Mouse (Mus musculus): ENCODE results near the gene Pdik1l. TPM values are rescaled to one million over a fixed set of nuclear protein-coding genes. Genes with fewer than 3 reads are reported as not detected.
A peak's percentile ranks its signal among the peaks of the same experiment; 100 is the strongest.
"Not testable (repeated sequence)": the region's sequence is repeated elsewhere in the genome, so short reads cannot be mapped to it uniquely, and the experiment has no call there.

The Pdik1l gene
- polyA plus RNA-seq, 1 experiment from 2014 or later = 17.6 TPM

- Histone ChIP-seq H3K4me2 (replicated peaks) (no peak overlapping the region), H3K9ac (no peak overlapping the region), H3K27me3 (no peaks in the 10 kb centered on the region), H3K4me3 (replicated peaks) (no peak overlapping the region), H3K36me3 (peaks cover 36% of the 10 kb centered on the region), H3K27ac (replicated peaks) (no peak overlapping the region), H3K9me3 (replicated peaks) (no peaks in the 10 kb centered on the region), H3K4me1 (peaks cover 22% of the 10 kb centered on the region)
- ATAC-seq (ENCODE audit: insufficient number of reproducible peaks, low FRiP score, low TSS enrichment, low read depth) = no peak
- WGBS = 87% methylated on average over 2 of the region's 2 CpGs
Measured at GRCm38 (mm10) chr4:134284942-134285341, 2.8 kb downstream of the Pdik1l start.

GRCm38 (mm10) chr4:134273417-134274345 is 14.0 kb downstream of the Pdik1l start:
- 4% methylated on average over 14 of the region's 14 CpGs for WGBS
- Histone ChIP-seq H3K4me3 (replicated peaks) (peak overlapping the region; percentile 26), H3K9me3 (replicated peaks) (no peaks in the 10 kb centered on the region), H3K27me3 (no peaks in the 10 kb centered on the region), H3K27ac (replicated peaks) (peak overlapping the region; percentile 14), H3K9ac (no peak overlapping the region), H3K36me3 (peaks cover 19% of the 10 kb centered on the region), H3K4me1 (peaks cover 6% of the 10 kb centered on the region; the same call in 1 of the 2 replicates), H3K4me2 (replicated peaks) (peak overlapping the region; percentile 42)
- ATAC-seq (ENCODE audit: insufficient number of reproducible peaks, low FRiP score, low TSS enrichment, low read depth) = 0 out of 2 replicates have a peak, but pooled peaks have one; percentile 39

DNA sequence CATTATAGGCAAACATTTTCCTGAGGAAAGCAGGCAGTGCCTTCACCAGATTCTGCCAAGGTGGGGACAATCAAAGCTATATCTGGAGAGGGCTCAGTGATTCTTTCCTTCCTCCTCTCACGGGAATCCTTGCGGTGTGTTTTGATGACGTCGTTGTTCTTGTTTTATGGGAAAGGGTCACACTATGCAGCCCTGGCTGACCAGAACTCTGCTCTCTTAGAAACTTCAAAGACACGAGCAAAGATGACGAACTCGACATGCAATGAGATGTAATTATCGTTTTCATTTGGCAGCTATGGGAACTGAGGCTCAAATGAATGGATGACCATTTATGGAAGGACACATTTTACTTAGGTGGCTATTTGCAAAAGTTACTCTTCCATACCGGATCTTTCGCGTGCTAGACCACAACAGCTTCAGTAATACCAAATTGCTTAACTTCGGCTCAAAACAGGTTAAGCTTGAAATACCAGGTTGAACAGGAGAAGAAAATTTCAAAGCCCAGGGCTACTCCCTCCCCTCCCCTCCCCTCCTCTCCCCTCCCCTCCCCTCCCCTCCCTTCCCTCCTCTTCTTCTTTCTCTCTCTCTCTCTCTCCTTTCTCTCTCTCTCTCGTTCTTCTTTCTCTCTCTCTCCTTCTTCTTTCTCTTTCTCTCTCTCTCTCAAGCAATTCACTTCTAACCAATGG is 14.8 kb downstream of the Pdik1l start:
- WGBS = 20% methylated on average over 12 of the region's 13 CpGs

DNA sequence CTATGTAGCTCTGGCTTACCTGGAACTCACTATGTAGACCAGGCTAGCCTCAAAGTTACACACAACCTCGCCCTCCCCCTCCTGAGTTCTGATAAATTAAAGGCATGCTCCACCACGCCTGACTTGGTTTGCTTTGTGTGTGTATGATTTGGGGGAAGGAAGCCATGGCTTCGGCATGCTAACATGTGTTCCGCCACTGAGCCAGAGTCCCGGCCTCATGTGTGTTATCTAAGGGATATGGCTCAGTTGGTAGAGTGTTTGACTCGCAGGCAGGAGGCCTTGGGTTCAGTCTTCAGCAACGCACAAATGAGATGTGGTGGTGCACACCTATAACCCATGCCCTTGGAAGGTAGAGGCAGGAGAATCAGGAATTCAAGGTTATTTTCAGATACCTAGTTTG is 15.7 kb downstream of the Pdik1l start:
- Histone ChIP-seq H3K27ac (replicated peaks) (no peak overlapping the region), H3K4me3 (replicated peaks) (no peak overlapping the region), H3K27me3 (no peaks in the 10 kb centered on the region), H3K4me1 (peaks cover 6% of the 10 kb centered on the region; the same call in 1 of the 2 replicates), H3K4me2 (replicated peaks) (no peak overlapping the region), H3K9me3 (replicated peaks) (no peaks in the 10 kb centered on the region), H3K9ac (no peak overlapping the region), H3K36me3 (peaks cover 5% of the 10 kb centered on the region)
- no peak for ATAC-seq (ENCODE audit: insufficient number of reproducible peaks, low FRiP score, low TSS enrichment, low read depth)
- 82% methylated on average over 7 of the region's 7 CpGs for WGBS

More for the DNA sequence above, 14.8 kb downstream of the Pdik1l start:
- Histone ChIP-seq H3K27ac (replicated peaks) (no peak overlapping the region), H3K9me3 (replicated peaks) (no peaks in the 10 kb centered on the region), H3K4me1 (peaks cover 6% of the 10 kb centered on the region; the same call in 1 of the 2 replicates), H3K27me3 (no peaks in the 10 kb centered on the region), H3K4me2 (replicated peaks) (peak overlapping the region; percentile 42), H3K36me3 (peaks cover 13% of the 10 kb centered on the region), H3K9ac (0 out of 2 replicates have a peak overlapping the region, but pooled peaks have one; percentile 3), H3K4me3 (replicated peaks) (peak overlapping the region; percentile 26)
- ATAC-seq (ENCODE audit: insufficient number of reproducible peaks, low FRiP score, low TSS enrichment, low read depth) = no peak

- not testable (repeated sequence) for H3K9ac ChIP-seq; H3K27me3 ChIP-seq; H3K4me2 ChIP-seq (replicated peaks); H3K36me3 ChIP-seq; H3K9me3 ChIP-seq (replicated peaks); H3K4me3 ChIP-seq (replicated peaks); H3K4me1 ChIP-seq; ATAC-seq (ENCODE audit: insufficient number of reproducible peaks, low FRiP score, low TSS enrichment, low read depth); H3K27ac ChIP-seq (replicated peaks)
Measured at GRCm38 (mm10) chr4:134269622-134270021, 18.1 kb downstream of the Pdik1l start.

DNA sequence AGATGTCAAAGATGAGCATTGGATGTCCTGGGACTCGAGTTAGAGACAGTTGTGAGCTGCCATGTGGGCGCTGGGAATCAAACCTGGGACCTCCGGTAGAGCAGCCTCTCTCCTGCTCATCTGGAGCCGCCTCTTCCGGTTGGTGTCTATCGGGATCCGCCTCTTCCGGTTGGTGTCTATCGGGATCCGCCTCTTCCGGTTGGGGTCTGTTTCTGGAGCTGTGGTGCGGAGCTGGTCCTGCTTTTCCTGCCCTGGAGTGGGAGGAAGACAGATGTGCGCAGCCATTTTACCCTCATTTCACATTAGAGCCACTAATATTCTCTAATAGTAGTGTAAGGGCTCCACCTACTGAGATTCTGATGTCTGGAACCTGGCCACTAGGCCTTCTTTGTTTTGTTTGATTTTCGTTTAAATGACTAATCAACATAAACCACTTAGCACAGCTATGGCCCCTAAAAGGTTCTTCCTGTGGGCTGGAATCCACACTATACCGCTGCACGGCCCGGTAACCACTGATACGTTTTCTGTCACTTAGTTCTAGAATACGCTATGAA is 19.5 kb downstream of the Pdik1l start:
- no peaks in the 10 kb centered on the region for H3K9me3 ChIP-seq (replicated peaks)
- H3K4me1 ChIP-seq = peaks cover 6% of the 10 kb centered on the region; the same call in 1 of the 2 replicates
- no peak overlapping the region for H3K9ac ChIP-seq
- H3K27ac ChIP-seq (replicated peaks) = no peak overlapping the region
- no peaks in the 10 kb centered on the region for H3K36me3 ChIP-seq
- H3K27me3 ChIP-seq = no peaks in the 10 kb centered on the region
- no peak for ATAC-seq (ENCODE audit: insufficient number of reproducible peaks, low FRiP score, low TSS enrichment, low read depth)
- H3K4me2 ChIP-seq (replicated peaks) = no peak overlapping the region
- H3K4me3 ChIP-seq (replicated peaks) = no peak overlapping the region
- 85% methylated on average over 19 of the region's 19 CpGs for WGBS

GRCm38 (mm10) chr4:134265860-134266585 is 21.7 kb downstream of the Pdik1l start:
- Histone ChIP-seq H3K9me3 (replicated peaks) (no peaks in the 10 kb centered on the region), H3K36me3 (no peaks in the 10 kb centered on the region), H3K4me3 (replicated peaks) (no peak overlapping the region), H3K4me1 (no peaks in the 10 kb centered on the region), H3K27me3 (no peaks in the 10 kb centered on the region), H3K27ac (replicated peaks) (no peak overlapping the region), H3K4me2 (replicated peaks) (no peak overlapping the region), H3K9ac (no peak overlapping the region)
- ATAC-seq (ENCODE audit: insufficient number of reproducible peaks, low FRiP score, low TSS enrichment, low read depth) = no peak
- WGBS = 47% methylated on average over 9 of the region's 9 CpGs

DNA sequence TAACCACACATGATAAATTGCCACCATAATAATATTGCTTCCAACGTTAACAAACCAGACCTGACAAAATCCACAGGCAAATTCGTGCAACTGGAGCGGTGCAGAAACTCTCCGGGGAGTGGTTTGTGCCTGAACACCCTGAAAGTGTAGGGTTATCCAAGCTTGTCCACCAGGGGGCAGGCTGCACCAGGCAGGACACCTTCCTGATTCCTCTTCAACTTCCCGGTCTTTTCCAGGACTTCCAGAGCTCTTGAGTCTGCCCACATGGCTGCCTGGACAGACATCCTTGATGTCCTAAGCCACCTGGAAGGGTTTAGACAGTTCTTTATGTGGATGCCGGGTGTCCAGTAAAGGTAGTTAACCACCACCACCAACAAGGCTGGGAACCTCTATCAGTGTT is 24.5 kb downstream of the Pdik1l start:
- H3K9me3 ChIP-seq (replicated peaks) = no peaks in the 10 kb centered on the region
- no peak overlapping the region for H3K9ac ChIP-seq
- H3K4me1 ChIP-seq = no peaks in the 10 kb centered on the region
- H3K36me3 ChIP-seq = no peaks in the 10 kb centered on the region
- no peak overlapping the region for H3K4me2 ChIP-seq (replicated peaks)
- H3K27me3 ChIP-seq = no peaks in the 10 kb centered on the region
- H3K27ac ChIP-seq (replicated peaks) = no peak overlapping the region
- WGBS = 30% methylated on average over 6 of the region's 6 CpGs
- ATAC-seq (ENCODE audit: insufficient number of reproducible peaks, low FRiP score, low TSS enrichment, low read depth) = no peak
- no peak overlapping the region for H3K4me3 ChIP-seq (replicated peaks)

DNA sequence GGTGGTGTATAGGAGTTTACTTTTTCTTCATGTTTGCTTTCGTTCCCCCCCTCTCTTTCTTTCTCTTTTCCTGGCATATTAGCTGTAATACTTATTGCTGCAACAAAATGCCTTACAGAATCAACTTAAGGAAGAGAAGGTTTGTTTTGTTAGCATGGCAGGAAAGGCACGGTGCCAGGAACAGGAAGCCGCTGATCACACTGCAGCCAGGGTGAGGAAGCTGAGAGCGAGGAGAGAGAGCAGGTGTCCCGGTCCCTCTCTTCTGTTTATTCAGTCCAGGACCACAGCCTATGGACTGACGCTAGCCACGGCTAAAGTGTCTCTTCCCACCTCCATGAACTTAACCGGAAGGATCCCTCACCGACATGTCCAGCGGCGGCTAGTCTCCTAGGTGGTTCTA is 29.3 kb downstream of the Pdik1l start:
- 58% methylated on average over 11 of the region's 11 CpGs for WGBS
- no peak for ATAC-seq (ENCODE audit: insufficient number of reproducible peaks, low FRiP score, low TSS enrichment, low read depth)
- Histone ChIP-seq H3K9ac (no peak overlapping the region), H3K27me3 (peaks cover 30% of the 10 kb centered on the region), H3K4me2 (replicated peaks) (no peak overlapping the region), H3K4me3 (replicated peaks) (no peak overlapping the region), H3K36me3 (no peaks in the 10 kb centered on the region), H3K4me1 (peaks cover 36% of the 10 kb centered on the region), H3K9me3 (replicated peaks) (no peaks in the 10 kb centered on the region), H3K27ac (replicated peaks) (no peak overlapping the region)

DNA sequence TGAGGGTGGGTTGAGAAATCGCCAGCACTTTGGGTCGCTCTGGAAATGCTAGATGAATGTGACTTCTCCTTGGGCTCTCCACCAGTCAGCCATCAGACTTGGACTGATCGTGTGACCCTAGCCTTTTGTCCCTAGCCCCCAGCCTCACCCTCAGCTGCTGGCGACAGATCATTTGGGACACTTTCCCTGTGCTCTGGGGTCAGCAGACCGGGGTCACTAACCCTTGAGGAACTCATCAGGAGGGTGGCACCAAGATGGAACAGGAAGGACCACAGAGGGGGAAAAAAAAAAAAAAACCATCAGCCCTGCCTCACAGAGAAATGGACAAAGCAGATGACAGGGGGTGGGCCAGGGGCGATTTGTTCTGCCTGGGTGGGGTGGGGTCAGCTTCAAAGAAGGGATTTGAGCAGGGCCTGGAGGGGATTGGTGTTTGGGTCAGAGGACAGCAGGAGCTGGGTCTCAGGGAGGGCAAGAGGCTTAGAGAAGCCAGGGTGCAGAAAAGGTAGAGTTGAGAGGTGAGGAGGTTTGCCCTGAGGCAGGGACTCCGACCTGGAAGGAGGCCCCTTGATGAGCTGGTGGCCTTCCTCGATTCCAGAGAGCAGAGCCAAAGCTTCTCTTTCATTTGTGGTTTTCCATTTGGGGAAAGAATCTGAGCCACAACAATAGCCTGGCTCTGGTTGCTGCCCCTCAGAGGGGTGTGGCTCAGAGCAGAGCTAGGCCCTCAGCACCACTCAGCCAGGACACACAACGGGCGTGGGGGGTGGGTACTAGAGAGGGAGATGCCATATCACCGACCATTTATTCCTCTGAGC is 30.3 kb downstream of the Pdik1l start:
- peaks cover 40% of the 10 kb centered on the region for H3K27me3 ChIP-seq
- no peak overlapping the region for H3K4me3 ChIP-seq (replicated peaks)
- no peaks in the 10 kb centered on the region for H3K36me3 ChIP-seq
- H3K9me3 ChIP-seq (replicated peaks) = no peaks in the 10 kb centered on the region
- H3K4me2 ChIP-seq (replicated peaks) = no peak overlapping the region
- peaks cover 37% of the 10 kb centered on the region for H3K4me1 ChIP-seq
- ATAC-seq (ENCODE audit: insufficient number of reproducible peaks, low FRiP score, low TSS enrichment, low read depth) = no peak
- H3K9ac ChIP-seq = no peak overlapping the region
- H3K27ac ChIP-seq (replicated peaks) = no peak overlapping the region
- 18% methylated on average over 11 of the region's 11 CpGs for WGBS

Data from embryonic facial prominence, embryonic 15.5 days (tissue).